Mouse (Mus musculus) bone marrow, adult 2 months (tissue): Measurements from ENCODE around the gene Cd47. TPM values are rescaled to one million over a fixed set of nuclear protein-coding genes. Genes with fewer than 3 reads are reported as not detected.

Source experiments
- H3K27ac ChIP-seq: fragments of 200-500 bp; 2 replicates; pipeline ENCODE4 v1.5.1; 2012; ENCODE audit warnings: low read depth, mild to moderate bottlenecking, control low read depth, inconsistent platforms, low read length; ENCODE audit not compliant: control insufficient read depth, poor library complexity, insufficient read depth
- H3K4me1 ChIP-seq: fragments of 200-500 bp; 2 replicates; pipeline ENCODE4 v1.6.1; 2011; ENCODE audit warnings: low read length; ENCODE audit not compliant: control insufficient read depth, insufficient read depth
- H3K4me3 ChIP-seq: fragments of 200-500 bp; replicated peaks from 2 replicates; pipeline ENCODE3; 2011; ENCODE audit warnings: mild to moderate bottlenecking, low read depth, low read length, control low read depth; ENCODE audit not compliant: control insufficient read depth
- CTCF ChIP-seq: fragments of 200-500 bp; IDR thresholded peaks from 2 replicates; pipeline ENCODE4 v1.5.1; 2011; ENCODE audit warnings: low read length, control low read depth; ENCODE audit not compliant: control insufficient read depth, insufficient read depth
- POLR2A ChIP-seq: fragments of 200-500 bp; IDR thresholded peaks from 2 replicates; pipeline ENCODE4 v1.6.1; 2011; ENCODE audit warnings: low read depth, mild to moderate bottlenecking, control low read depth, low read length, borderline replicate concordance; ENCODE audit not compliant: control insufficient read depth
- WGBS: fragments of 180-500 bp; shearing (Covaris S2); methylation state at CpG from one replicate; pipeline ENCODE4 v1.1.7; 2018; 5-methylcytosine and 5-hydroxymethylcytosine counted together
- polyA plus RNA-seq: library from polyadenylated mRNA; stranded (reverse); fragments of >200 nt; gene quantifications from 2 replicates; pipeline ENCODE4 v1.2.4, GENCODE M21; 2011; ENCODE audit warnings: low replicate concordance; ENCODE audit not compliant: missing spikeins, insufficient read depth, insufficient read length

Gene Cd47
- 159 and 163 TPM in 2 replicates for polyA plus RNA-seq

- WGBS, result 21% methylated on average over 10 of the region's 10 CpGs
- H3K27ac ChIP-seq, result peak within 1 kb of the TSS; percentile 68
- TF ChIP-seq POLR2A (no peak), CTCF (no peak)
- no peak within 1 kb of the TSS for H3K4me3 ChIP-seq
- peaks cover 15% of the 10 kb centered on the region; the same call in 1 of the 2 replicates for H3K4me1 ChIP-seq
Observed at GRCm38 (mm10) chr16:49799597-49800561, at the start of gene Cd47. Cd47 (plus strand) TSS chr16:49800533.

DNA sequence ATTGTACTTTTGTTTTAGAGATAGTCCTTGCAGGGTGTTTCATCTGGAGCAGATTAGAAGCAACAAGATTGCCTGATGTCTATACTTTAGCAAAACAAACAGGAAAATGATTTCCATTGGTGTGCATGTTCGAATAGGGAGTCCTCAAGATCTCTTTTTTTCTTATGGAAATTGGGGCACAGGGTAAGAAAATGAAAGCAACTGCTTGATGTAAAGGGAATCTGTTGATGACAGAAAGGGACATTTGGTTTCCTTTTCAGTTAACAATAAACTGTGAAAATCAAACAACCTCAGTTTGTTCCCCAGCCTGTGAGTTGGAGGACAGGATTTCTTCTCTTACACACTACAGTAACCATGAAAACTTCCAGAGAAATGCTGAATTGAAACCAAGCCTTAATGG is 47.4 kb upstream of the Cd47 start:
- Histone ChIP-seq H3K27ac (no peak overlapping the region), H3K4me3 (no peak overlapping the region), H3K4me1 (no peaks in the 10 kb centered on the region; the same call in 1 of the 2 replicates)
- 73% methylated on average over 1 of the region's 1 CpGs for WGBS
- TF ChIP-seq CTCF (no peak), POLR2A (no peak)

- H3K27ac ChIP-seq, result no peak overlapping the region
- TF ChIP-seq CTCF, result no peak
- TF ChIP-seq POLR2A, result no peak
- no peak overlapping the region for H3K4me3 ChIP-seq
- no peaks in the 10 kb centered on the region; the same call in 1 of the 2 replicates for H3K4me1 ChIP-seq
- 77% methylated on average over 3 of the region's 3 CpGs for WGBS
Observed at GRCm38 (mm10) chr16:49753318-49753717, 47.0 kb upstream of the Cd47 start.

DNA sequence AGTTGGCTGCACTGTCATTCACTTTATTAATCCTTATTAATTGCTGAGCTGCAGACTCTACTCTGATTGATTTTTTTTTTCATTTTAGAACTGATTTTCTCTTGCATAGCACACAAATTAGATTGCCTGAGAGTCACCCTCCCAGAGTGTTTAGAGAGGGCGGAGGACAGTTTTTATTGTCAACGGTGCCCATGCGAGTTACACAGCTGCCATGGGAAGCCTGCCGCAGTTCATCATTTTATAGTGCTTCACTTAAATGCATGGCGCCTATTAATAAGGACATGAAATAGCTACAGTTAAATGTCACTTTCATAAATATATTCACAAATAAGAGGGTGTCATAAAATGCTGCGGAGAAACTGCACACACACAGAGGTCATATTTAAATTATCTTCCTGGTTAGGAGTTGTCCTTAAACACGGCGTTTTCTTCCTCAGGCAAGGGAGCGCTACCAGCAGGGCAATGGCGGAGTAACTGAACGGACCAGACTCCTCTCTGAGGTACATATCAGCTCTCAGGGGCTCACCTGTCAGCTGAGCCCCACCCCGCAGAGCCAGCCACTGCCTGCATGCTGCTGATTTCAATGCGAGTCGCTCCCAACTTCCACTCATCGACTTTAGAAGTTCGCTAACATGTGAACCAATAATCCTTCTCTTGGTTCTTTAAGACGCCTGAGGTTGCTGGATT is 39.7 kb upstream of the Cd47 start:
- Histone ChIP-seq H3K4me1 (peaks cover 1% of the 10 kb centered on the region; the same call in 1 of the 2 replicates), H3K4me3 (no peak overlapping the region), H3K27ac (no peak overlapping the region)
- 91% methylated on average over 17 of the region's 17 CpGs for WGBS
- TF ChIP-seq CTCF (no peak), POLR2A (no peak)

- H3K27ac ChIP-seq, result no peak overlapping the region
- no peak overlapping the region for H3K4me3 ChIP-seq
- TF ChIP-seq POLR2A (no peak), CTCF (no peak)
- H3K4me1 ChIP-seq, result peaks cover 1% of the 10 kb centered on the region
- 33% methylated on average over 5 of the region's 5 CpGs for WGBS
Observed at GRCm38 (mm10) chr16:49761981-49762380, 38.4 kb upstream of the Cd47 start.

- TF ChIP-seq POLR2A (no peak), CTCF (0 out of 2 replicates have a peak, but pooled peaks have one; percentile 15)
- WGBS, result 5% methylated on average over 3 of the region's 3 CpGs
- Histone ChIP-seq H3K4me3 (no peak overlapping the region), H3K4me1 (peaks cover 9% of the 10 kb centered on the region), H3K27ac (no peak overlapping the region)
Observed at GRCm38 (mm10) chr16:49766326-49766725, 34.0 kb upstream of the Cd47 start.

DNA sequence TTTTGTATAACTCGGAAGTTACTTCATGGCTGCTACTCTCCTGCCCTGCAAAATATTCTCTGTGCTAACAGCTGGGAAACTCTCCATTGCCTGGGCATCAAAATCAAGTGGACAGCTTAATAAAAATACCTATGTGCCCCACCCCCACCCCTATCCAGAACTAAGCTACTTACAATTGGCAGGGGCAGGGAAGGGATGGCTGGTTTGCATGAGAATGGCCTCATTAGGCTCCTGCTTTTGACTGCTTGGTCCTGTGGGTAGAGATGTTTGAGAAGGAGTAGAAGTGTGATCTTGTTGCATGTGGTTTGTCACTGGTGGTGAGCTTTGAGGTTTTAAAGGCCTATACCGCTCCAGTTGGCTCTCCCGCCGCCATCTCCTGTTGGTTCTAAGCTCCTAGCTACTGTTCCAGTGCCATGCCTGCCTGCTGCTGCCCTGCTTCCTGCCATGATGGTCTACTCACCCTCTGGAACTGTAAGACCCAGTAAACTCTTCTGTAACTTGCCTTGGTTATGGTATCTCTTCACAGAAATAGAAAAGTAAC is 31.8 kb upstream of the Cd47 start:
- 89% methylated on average over 4 of the region's 4 CpGs for WGBS
- Histone ChIP-seq H3K27ac (peak overlapping the region; percentile 36; the same call in 1 of the 2 replicates), H3K4me1 (peaks cover 8% of the 10 kb centered on the region), H3K4me3 (no peak overlapping the region)
- TF ChIP-seq CTCF (no peak), POLR2A (no peak)
